Mouse (Mus musculus) T-cell, adult 2 months (primary cell): ENCODE measurements around the gene Trmt44.

ENCODE experiments used
- DNase-seq: peaks from one replicate; pipeline ENCODE4 v3.0.0; 2022; ENCODE audit warnings: low spot score

Trmt44 gene

GRCm38 (mm10) chr5:35541059-35541790 lies 33.6 kb downstream of the Trmt44 start:
- no peak for DNase-seq

- DNase-seq: no peak
Observed at GRCm38 (mm10) chr5:35540555-35540954, 34.3 kb downstream of the Trmt44 start.

DNA sequence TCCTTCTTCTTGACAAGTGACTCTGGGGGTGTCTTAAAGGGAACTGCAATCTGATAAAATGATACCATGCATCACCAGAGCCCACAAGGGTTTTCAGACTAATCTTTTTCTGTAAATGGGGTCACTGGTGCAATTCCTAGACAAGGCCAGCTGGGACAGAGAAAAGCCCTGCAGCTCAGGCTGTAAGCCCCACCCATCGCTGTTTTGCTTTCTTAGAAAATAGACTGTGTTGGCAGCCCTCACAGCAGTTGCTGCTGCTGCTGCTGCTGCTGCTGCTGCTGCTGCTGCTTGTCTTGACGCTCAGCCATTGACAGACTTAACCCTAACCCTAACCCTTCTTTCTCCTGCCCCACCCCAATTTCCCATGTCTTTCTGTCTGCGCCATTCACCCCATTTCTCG lies 35.3 kb downstream of the Trmt44 start:
- no peak for DNase-seq

DNA sequence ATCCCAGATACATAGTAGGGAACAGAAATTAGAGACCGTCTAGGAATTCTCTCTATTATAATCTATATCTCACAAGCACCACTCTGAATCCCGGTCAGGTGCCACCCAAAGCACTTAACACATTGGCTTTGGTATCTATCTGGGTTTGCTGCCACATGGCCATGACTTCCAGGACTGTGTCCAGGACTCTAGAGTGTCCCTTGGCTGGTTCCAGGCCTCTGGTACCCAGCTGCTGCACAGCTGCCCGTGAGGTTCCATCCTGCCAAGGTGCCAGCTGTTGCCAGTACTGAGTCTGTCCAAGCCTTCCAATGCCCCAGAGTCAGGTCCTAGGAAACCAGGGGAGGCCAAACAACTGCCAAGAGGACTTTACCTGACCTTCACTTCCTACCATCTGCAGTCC lies 36.8 kb downstream of the Trmt44 start:
- DNase-seq: no peak

- no peak for DNase-seq
Observed at GRCm38 (mm10) chr5:35537474-35537873, 37.4 kb downstream of the Trmt44 start.

DNA sequence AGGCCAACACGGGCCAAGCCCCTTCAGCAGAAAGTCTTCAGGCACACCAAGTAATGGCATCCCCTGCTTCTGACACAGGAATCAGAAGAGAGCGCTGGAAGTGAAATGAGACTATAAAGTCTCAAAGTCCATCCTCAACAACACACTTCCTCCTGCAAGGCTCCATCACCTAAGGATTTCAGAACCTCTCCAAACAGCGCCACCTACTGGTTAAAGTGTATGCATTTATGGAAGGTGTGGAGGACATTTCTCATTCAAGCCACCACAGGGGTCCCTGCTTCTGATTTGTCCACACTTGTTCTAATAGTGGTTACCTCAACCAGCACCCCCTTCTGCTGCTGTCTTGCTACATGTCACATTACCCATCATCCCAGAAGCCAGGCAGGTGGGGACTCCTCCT lies 38.6 kb downstream of the Trmt44 start:
- no peak for DNase-seq

DNA sequence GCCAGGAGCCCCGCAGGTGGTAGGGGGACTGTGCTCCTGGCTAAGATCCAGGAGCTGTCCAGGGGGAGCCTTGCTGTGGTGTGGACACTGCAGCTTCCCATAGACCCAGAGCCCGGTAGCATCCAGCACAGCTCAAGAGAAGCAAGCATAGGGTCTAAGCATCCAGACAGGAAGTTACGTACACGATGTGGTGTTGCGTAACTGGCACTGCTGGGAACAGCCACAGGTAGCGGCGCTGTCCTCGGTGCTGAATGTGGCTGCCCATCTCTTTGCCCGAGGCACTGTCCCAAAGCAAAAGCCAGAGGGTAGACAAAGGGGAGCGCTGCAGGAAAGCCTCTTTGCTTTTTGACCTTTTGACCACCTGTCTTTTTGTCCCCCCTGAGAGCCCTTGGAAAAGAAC lies 43.3 kb downstream of the Trmt44 start:
- no peak for DNase-seq

- DNase-seq: peak; percentile 7
Observed at GRCm38 (mm10) chr5:35530442-35530841, 44.4 kb downstream of the Trmt44 start.

GRCm38 (mm10) chr5:35525469-35526123 lies 49.3 kb downstream of the Trmt44 start, which contains the start of gene Cpz:
Gene Cpz (minus strand): TSS chr5:35525698.
- no peak for DNase-seq

DNA sequence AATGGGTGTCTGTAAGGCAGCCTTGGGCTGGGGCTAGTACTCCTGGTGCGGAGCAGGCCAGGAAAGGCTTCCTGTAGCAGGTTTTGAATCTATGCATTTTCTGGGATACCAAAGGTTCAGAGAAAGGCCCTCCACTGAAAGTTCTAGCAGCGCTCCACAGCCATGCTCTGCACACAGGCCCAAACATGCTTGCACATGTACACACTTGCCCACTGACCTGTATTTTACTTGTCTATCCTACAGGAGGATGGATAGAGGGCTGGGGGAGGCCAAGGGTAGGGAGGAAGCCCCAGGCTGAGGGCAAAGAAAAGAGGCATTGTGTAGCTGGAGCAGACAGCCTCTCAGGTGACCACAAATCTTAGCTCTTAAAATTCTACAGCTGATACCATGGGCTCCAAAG lies 50.5 kb downstream of the Trmt44 start:
- no peak for DNase-seq

GRCm38 (mm10) chr5:35523735-35524134 lies 51.1 kb downstream of the Trmt44 start:
- DNase-seq: no peak

- DNase-seq: no peak
Observed at GRCm38 (mm10) chr5:35516781-35517180, 58.1 kb downstream of the Trmt44 start.

GRCm38 (mm10) chr5:35510589-35510988 lies 64.3 kb downstream of the Trmt44 start:
- no peak for DNase-seq
